Mouse (Mus musculus): Measurements from ENCODE around the gene C2cd3.
A peak's percentile ranks its signal among the peaks of the same experiment; 100 is the strongest.
"Not testable (repeated sequence)": the region's sequence is repeated elsewhere in the genome, so short reads cannot be mapped to it uniquely, and the experiment has no call there.

Gene C2cd3

GRCm38 (mm10) chr7:100470796-100471406 is 98.9 kb downstream of the C2cd3 start:
- DNase-seq (ENCODE audit: low read depth, low spot score): peak; percentile 85

- no peak for DNase-seq (ENCODE audit: low read depth, low spot score)
Observed at GRCm38 (mm10) chr7:100471407-100471797, 99.4 kb downstream of the C2cd3 start.

- DNase-seq (ENCODE audit: low read depth, low spot score): peak; percentile 87
Observed at GRCm38 (mm10) chr7:100472777-100473176, 100.7 kb downstream of the C2cd3 start, which contains the start of gene Ucp3. Ucp3 (plus strand) TSS chr7:100472990.

GRCm38 (mm10) chr7:100473846-100474454 is 101.9 kb downstream of the C2cd3 start:
- DNase-seq (ENCODE audit: low read depth, low spot score): peak; percentile 80

- DNase-seq (ENCODE audit: low read depth, low spot score): peak; percentile 96
Observed at GRCm38 (mm10) chr7:100474680-100475079, 102.6 kb downstream of the C2cd3 start.

- no peak for DNase-seq (ENCODE audit: low read depth, low spot score)
Observed at GRCm38 (mm10) chr7:100479100-100479822, 107.2 kb downstream of the C2cd3 start.

- DNase-seq (ENCODE audit: low read depth, low spot score): no peak
Observed at GRCm38 (mm10) chr7:100479823-100480164, 107.8 kb downstream of the C2cd3 start.

GRCm38 (mm10) chr7:100480175-100480574 is 108.1 kb downstream of the C2cd3 start:
- no peak for DNase-seq (ENCODE audit: low read depth, low spot score)

- DNase-seq (ENCODE audit: low read depth, low spot score): not testable (repeated sequence)
Observed at GRCm38 (mm10) chr7:100482046-100482445, 110.0 kb downstream of the C2cd3 start.

- DNase-seq (ENCODE audit: low read depth, low spot score): no peak
Observed at GRCm38 (mm10) chr7:100484493-100484892, 112.5 kb downstream of the C2cd3 start.

GRCm38 (mm10) chr7:100487301-100487700 is 115.3 kb downstream of the C2cd3 start:
- DNase-seq (ENCODE audit: low read depth, low spot score): no peak

- DNase-seq (ENCODE audit: low read depth, low spot score): no peak
Observed at GRCm38 (mm10) chr7:100488474-100489048, 116.5 kb downstream of the C2cd3 start.

- DNase-seq (ENCODE audit: low read depth, low spot score): no peak
Observed at GRCm38 (mm10) chr7:100492391-100493116, 120.5 kb downstream of the C2cd3 start.

- DNase-seq (ENCODE audit: low read depth, low spot score): peak; percentile 70
Observed at GRCm38 (mm10) chr7:100493117-100493483, 121.1 kb downstream of the C2cd3 start, which contains the start of gene Ucp2. Ucp2 (plus strand) TSS chr7:100493337.

- peak; percentile 57 for DNase-seq (ENCODE audit: low read depth, low spot score)
Observed at GRCm38 (mm10) chr7:100493484-100494414, 121.7 kb downstream of the C2cd3 start.

GRCm38 (mm10) chr7:100494415-100494831 is 122.4 kb downstream of the C2cd3 start:
- DNase-seq (ENCODE audit: low read depth, low spot score): no peak

- DNase-seq (ENCODE audit: low read depth, low spot score): no peak
Observed at GRCm38 (mm10) chr7:100495042-100495441, 123.0 kb downstream of the C2cd3 start.

- DNase-seq (ENCODE audit: low read depth, low spot score): peak; percentile 76
Observed at GRCm38 (mm10) chr7:100495581-100496251, 123.7 kb downstream of the C2cd3 start.

- no peak for DNase-seq (ENCODE audit: low read depth, low spot score)
Observed at GRCm38 (mm10) chr7:100496371-100496770, 124.3 kb downstream of the C2cd3 start.

GRCm38 (mm10) chr7:100496791-100497190 is 124.8 kb downstream of the C2cd3 start:
- DNase-seq (ENCODE audit: low read depth, low spot score): no peak
